8 mouse cellular contexts compared by ENCODE assay signal in genomic region chr11:94873693-94874092, GRCm38 (mm10).
DNase-seq lines count a peak whose midpoint lies in the region; ATAC-seq and TF ChIP-seq lines count a peak whose summit lies in the region.

No protein-coding gene starts in this region.

- no peaks in the 10 kb centered on the region for H3K9me3 ChIP-seq in embryonic facial prominence, embryonic 10.5 days
- no peaks in the 10 kb centered on the region for H3K9me3 ChIP-seq in heart, postnatal 0 days (replicated peaks; ENCODE audit: control insufficient read depth, low read length)
- H3K9me3 ChIP-seq in lung, embryonic 14.5 days (ENCODE audit: low read depth, low read length): no peaks in the 10 kb centered on the region

- 0 out of 2 replicates have a peak overlapping the region, but pooled peaks have one; percentile 18 for H3K9ac ChIP-seq in heart, postnatal 0 days (replicated peaks; ENCODE audit: low read depth, low read length)
- H3K9ac ChIP-seq in lung, embryonic 14.5 days: peak overlapping the region; percentile 31

- H3K36me3 ChIP-seq in embryonic facial prominence, embryonic 10.5 days (replicated peaks): no peaks in the 10 kb centered on the region
- no peaks in the 10 kb centered on the region for H3K36me3 ChIP-seq in heart, postnatal 0 days (replicated peaks; ENCODE audit: control insufficient read depth, insufficient read depth, low read length)
- H3K36me3 ChIP-seq in lung, embryonic 14.5 days (ENCODE audit: insufficient read depth): no peaks in the 10 kb centered on the region

- peak overlapping the region; percentile 81 for H3K27ac ChIP-seq in embryonic facial prominence, embryonic 10.5 days (replicated peaks)
- peak overlapping the region; percentile 79 for H3K27ac ChIP-seq in heart, postnatal 0 days (ENCODE audit: low read depth)
- H3K27ac ChIP-seq in lung, embryonic 14.5 days (ENCODE audit: low read depth): peak overlapping the region; percentile 88

- DNase-seq in adrenal gland, postnatal 10 days: peak; percentile 23
- no peak for DNase-seq in adrenal gland, postnatal 36 days
- DNase-seq in embryonic facial prominence, embryonic 10.5 days (ENCODE audit: low spot score): no peak
- no peak for DNase-seq in heart, postnatal 0 days (ENCODE audit: low spot score)
- peak; percentile 54 for DNase-seq in lung, embryonic 14.5 days
- no peak for DNase-seq in embryo, embryonic 11 days
- no peak for DNase-seq in right cerebral cortex, adult 18-20 months

- peak overlapping the region; percentile 48 for H3K4me2 ChIP-seq in heart, postnatal 0 days (ENCODE audit: low read depth, low read length)
- peak overlapping the region; percentile 56 for H3K4me2 ChIP-seq in lung, embryonic 14.5 days

- 3% methylated on average over 7 of the region's 7 CpGs for WGBS in embryonic facial prominence, embryonic 10.5 days
- 11% methylated on average over 7 of the region's 7 CpGs for WGBS in heart, postnatal 0 days
- WGBS in lung, embryonic 14.5 days: 6% methylated on average over 7 of the region's 7 CpGs

- no peak for TF ChIP-seq EP300 in heart, postnatal 0 days (IDR thresholded peaks at IDR 0.05; ENCODE audit: low read depth)

- TF ChIP-seq CTCF in heart, postnatal 0 days (IDR thresholded peaks at IDR 0.05; ENCODE audit: low read depth): no peak
- no peak for TF ChIP-seq CTCF in lung, embryonic 14.5 days (IDR thresholded peaks at IDR 0.05; ENCODE audit: low read depth)

- ATAC-seq in heart, postnatal 0 days (ENCODE audit: insufficient read depth, low read depth): no peak
- ATAC-seq in lung, embryonic 14.5 days (ENCODE audit: insufficient read depth): 0 out of 2 replicates have a peak, but pooled peaks have one; percentile 14
- no peak for ATAC-seq in inflammation-experienced regulatory T-cells, adult 6 months

- H3K4me3 ChIP-seq in embryonic facial prominence, embryonic 10.5 days: peak overlapping the region; percentile 44
- H3K4me3 ChIP-seq in heart, postnatal 0 days (ENCODE audit: low read depth, low read length): peak overlapping the region; percentile 9
- H3K4me3 ChIP-seq in lung, embryonic 14.5 days (ENCODE audit: low read depth, low read length): peak overlapping the region; percentile 12; the same call in 1 of the 2 replicates

- H3K27me3 ChIP-seq in embryonic facial prominence, embryonic 10.5 days (replicated peaks; ENCODE audit: low read depth, poor library complexity, severe bottlenecking): peaks cover 60% of the 10 kb centered on the region
- H3K27me3 ChIP-seq in heart, postnatal 0 days (ENCODE audit: control insufficient read depth, insufficient read depth, low read length): peaks cover 15% of the 10 kb centered on the region; the same call in 1 of the 2 replicates
- H3K27me3 ChIP-seq in lung, embryonic 14.5 days (ENCODE audit: insufficient read depth, low read length): no peaks in the 10 kb centered on the region

- peaks cover 40% of the 10 kb centered on the region for H3K4me1 ChIP-seq in embryonic facial prominence, embryonic 10.5 days
- H3K4me1 ChIP-seq in heart, postnatal 0 days (ENCODE audit: control insufficient read depth, insufficient read depth): peaks cover 7% of the 10 kb centered on the region; the same call in 1 of the 2 replicates
- H3K4me1 ChIP-seq in lung, embryonic 14.5 days (ENCODE audit: insufficient read depth): peaks cover 18% of the 10 kb centered on the region

Comparison
In these comparisons a context has a peak if more than half of its experiments do, and no peak if none do; other contexts are left out.
1. DNase-seq: peak in adrenal gland, postnatal 10 days (single experiment) and lung, embryonic 14.5 days (single experiment); none in adrenal gland, postnatal 36 days (0 of 2), embryonic facial prominence, embryonic 10.5 days (single experiment), heart, postnatal 0 days (single experiment), embryo, embryonic 11 days (single experiment) and right cerebral cortex, adult 18-20 months (single experiment).
2. Peak in every context shown above with its lines, with median percentiles within 50 percentile points of each other: H3K27ac ChIP-seq and H3K4me3 ChIP-seq.